Mouse (Mus musculus) liver, embryonic 14.5 days (tissue): ENCODE results near the gene Ptprb.

Source experiments
- CTCF ChIP-seq: IDR thresholded peaks from 2 replicates; pipeline ENCODE4 v1.5.1; 2016; ENCODE audit warnings: antibody characterized with exemption, low read depth, control low read depth
- EP300 ChIP-seq: IDR thresholded peaks from 2 replicates; pipeline ENCODE4 v1.6.1; 2016; ENCODE audit warnings: antibody characterized with exemption, low read depth

DNA sequence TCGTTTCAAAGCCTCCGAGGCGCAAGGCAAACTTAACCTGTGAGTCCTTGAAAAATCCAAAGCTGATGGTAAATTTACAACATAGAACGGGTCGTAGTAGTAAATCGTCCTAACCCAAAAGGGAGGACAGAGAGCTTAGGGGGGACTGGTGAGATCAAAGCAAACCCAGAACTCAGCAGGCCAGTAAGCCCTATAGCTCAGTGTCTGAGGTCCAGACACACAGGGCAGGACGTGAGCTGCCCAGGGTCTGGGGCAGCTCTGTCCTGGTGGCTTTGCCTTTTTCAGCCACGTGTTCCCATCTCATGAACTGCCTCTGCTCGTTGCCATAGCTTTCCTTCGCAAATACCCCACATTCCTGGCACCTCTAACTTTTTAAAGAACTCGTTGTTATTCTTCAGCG, 122.7 kb downstream of the Ptprb start:
- TF ChIP-seq CTCF: no peak
- no peak for TF ChIP-seq EP300
